Mouse (Mus musculus) layer of hippocampus, adult 8-10 months (tissue): ENCODE measurements around the gene Prpsap1. TPM values are rescaled to one million over a fixed set of nuclear protein-coding genes. Genes with fewer than 3 reads are reported as not detected.
"Not testable (repeated sequence)": the region's sequence is repeated elsewhere in the genome, so short reads cannot be mapped to it uniquely, and the experiment has no call there.

Experiments used
- DNase-seq, 2 experiments: peaks; one replicate each; pipeline ENCODE4 v3.0.0; 2022; ENCODE audit warnings: low spot score in 2 of 2
- total RNA-seq, 4 experiments: library from RNA; stranded (reverse); gene quantifications; 2 replicates each; pipeline ENCODE4 v1.2.4; 2022

Gene Prpsap1
- total RNA-seq, 4 experiments from 2014 or later = 83.2 to 104 (median 89.6) TPM

DNA sequence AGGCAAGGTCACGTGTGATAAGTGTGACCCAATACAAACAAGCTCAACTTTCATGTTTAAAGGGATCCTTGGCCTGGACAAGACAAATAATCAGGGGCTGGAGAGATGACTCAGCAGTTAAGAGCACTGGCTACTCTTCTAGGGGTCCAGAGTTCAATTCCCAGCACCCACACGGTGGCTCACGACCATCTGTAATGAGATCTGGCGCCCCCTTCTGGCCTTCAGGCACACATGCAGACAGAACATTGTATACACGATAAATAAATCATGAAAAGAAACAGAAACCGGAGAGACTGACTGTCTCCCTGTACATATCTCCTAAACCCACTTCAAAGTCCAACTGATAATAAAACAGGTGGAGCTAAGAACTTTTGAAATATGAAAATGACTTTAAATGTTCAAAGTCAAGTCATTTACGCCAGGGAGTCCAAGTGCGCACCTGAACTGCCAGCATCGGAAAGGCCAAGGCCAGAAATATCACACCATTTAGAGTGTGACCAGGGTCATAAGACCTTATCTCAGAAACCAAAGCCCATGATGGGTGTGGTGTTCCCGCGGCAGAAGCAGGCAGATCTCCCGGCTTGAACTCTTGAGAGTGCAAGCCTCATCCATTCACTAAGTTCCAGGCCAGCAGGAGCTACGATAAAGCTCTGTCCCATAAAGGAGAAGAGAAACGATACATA lies 5.2 kb downstream of the Prpsap1 start:
- no peak for DNase-seq

DNA sequence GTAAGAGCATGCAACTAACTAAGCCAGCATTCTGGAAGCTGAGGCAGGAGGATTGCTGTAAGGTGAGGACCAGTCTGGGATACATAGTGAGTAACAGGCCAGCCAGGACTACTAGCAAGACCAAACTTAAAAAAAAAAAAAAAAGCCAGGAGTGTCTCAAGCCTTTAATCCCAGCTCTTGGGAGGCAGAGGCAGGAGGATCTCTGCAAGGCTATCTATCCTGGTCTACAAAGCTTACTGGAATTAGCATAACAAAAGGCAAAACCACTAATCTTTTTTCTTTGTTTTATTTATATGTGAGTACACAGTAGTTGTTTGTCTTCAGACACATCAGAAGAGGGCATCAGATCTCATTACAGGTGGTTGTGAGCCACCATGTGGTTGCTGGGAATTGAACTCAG lies 5.8 kb downstream of the Prpsap1 start:
- DNase-seq = no peak

DNA sequence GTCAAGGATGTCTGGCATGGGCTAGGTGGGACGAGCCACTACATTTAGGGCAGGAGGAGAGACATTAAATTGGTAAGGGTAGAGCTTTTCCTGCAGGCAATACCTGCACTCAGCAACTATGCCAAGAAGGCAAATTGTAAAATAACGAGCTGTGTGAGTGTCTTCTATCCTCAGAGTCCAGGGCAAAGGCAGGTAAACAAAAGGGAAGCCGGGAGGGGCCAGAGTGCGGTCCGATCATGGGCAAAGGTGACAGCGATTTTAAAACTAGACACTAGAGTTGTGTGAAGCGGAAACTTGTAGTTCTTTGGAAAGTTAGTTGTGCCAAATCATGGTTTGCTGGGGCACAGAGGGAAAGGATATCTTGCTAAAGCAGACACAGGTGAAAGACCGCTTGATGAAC lies 9.7 kb downstream of the Prpsap1 start:
- DNase-seq = no peak

DNA sequence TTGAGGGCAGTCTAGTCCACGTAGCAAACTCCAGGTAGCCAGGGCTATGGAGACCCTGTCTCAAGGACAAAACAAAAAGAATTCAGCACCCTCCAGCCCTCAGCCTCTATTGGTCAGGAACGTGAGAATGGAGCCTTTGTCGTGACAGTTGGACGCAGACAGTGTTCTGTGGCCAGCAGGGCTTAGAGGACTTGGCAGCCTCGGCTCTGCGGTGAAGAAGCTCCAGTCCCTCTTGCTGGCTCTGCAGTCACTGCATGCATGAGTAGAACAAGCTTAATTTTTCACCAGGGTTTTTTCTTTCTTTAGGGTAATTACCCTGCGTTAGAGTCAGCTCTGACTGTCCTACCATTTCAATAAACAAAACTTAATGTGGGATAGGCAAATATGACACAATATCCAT lies 12.2 kb downstream of the Prpsap1 start:
- DNase-seq = no peak

DNA sequence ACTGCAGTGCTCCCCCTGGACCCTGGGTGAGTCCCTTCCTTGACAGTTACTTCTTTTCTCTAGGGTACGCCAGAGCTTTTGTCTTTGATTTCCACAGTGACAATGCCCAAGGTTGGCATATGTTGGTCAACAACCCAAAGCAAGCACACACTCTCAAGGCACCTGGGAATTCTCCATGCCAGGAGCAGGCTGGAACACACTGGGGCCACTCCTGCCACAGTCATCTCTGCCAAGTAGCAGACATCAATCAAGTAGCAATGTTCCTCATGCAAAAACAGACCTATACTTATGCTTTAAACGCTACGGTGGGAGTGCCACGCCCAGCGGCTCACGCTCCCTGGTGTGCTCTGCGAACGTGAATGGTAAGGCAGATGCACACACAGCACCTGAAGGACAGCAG lies 13.0 kb downstream of the Prpsap1 start:
- DNase-seq = no peak

DNA sequence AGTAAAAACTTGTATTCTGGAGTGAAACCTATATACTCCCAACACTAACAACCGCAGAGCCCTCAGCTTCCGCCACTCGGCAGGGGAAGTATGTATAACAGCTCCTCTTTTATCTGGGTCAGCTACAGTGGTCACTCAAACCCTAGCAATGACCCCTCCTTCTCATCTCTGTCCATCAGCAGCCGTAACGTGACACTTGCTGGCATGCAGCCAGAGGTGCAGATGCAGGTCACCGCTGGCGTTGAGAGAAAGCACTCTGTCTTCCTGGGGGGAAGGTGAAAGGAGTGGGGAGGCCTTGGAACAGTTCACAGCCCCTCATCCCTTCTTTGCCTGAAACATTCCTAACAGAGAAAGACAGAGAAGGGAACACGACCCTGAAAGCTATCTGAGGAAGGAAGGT lies 14.2 kb downstream of the Prpsap1 start:
- no peak for DNase-seq

DNA sequence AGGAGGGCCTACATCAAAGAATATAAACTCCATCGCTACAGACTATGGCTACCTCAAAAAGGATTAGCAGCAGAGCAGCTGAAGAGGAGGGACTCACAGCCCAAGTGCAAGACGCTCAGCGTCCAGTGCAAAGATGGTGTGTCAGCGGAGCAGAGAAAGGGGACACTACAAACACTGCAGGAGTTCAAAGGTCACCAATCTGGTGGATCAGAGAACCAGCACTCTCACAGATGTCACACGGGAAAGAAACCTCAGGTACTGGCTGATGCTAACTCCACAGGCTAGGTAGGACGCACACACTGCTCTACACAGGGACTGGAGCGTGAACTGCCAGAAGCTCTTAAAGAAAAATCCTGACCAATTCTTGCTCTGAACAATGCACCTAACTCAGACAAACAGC lies 15.0 kb downstream of the Prpsap1 start:
- no peak for DNase-seq

DNA sequence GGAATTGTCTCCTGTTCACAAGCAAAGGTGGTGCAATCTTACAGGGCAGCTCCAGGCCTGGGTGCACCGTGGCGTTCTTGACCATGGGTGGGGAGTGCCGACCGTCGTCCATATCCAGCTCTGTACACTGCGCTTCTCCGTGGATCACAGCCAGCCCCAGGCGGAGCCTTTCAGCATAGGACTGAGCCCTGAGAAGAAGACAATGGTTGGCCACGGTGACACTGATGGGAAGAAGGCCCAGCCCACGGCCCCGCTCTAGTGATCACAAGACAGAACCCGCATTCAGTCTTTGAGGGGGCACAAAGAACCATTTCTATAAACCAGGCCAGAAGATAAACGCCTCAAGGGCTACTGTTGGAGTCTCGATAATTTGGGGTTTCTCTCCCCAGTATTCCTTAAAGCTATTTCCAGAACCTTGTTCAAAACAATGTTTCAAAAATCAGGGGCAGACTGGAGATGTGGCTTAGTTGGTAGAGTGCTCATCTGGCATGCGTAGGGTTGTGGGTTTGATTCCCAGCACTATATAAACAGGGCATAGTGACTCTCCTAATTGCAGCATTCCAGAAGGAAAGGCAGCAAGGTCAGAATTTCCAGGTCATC lies 16.7 kb downstream of the Prpsap1 start:
- DNase-seq = no peak

DNA sequence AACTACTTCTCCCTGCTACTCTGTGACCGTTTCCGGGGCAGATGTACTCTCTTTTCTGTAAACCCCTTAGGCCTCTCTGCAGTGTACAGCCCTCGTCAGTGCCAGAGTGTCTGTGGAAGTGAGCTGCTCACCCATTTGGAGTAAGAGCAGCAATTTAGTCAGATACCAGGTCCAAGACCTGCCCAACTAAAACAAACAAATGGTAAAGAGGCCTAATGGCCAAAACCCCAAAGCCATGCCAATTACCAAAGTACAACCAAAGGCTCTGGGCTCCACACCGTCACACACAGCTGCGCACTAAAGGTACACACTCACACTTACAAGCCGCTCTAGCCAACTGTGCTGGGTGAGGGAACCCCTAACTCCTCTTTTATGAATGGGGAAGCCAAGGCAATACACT lies 17.3 kb downstream of the Prpsap1 start:
- no peak for DNase-seq

DNA sequence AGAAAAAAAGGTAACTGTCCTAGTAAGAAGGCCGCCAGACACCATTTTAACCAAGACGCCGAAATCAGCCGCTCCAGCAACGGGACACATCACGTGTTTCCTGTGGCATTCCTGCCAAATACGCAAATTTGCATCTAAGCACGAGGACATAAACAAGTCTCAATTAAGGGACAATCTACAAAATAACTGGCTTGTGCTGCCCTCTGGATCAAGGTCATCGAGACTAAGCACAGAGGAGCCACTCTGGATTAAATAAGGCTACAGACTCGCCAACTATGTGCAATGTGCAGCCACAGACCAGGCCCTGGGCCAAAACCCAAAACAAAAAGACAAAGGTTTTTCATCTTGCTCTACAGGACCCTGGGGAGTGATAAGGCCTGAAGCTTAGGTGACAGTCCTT lies 18.0 kb downstream of the Prpsap1 start:
- DNase-seq = no peak

DNA sequence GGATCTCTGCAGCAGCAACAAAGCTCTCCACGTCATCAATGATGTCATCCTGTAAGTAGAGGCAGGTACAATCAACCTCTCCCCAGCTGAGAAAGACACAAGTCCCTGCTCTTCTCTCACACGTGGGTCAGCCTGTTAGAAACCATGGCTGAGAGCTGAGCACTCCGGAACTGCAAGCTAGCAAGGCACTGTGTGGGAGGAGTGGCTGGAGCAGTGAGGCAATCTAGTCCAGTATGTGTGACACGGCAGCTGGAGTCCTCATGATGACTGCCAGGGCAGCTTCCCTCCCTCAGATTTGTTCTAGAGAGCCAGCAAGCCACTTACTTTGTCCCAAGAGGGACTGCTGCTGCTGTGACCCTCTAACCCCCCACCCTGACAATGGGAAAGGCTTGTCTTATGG lies 21.7 kb downstream of the Prpsap1 start:
- no peak for DNase-seq

DNA sequence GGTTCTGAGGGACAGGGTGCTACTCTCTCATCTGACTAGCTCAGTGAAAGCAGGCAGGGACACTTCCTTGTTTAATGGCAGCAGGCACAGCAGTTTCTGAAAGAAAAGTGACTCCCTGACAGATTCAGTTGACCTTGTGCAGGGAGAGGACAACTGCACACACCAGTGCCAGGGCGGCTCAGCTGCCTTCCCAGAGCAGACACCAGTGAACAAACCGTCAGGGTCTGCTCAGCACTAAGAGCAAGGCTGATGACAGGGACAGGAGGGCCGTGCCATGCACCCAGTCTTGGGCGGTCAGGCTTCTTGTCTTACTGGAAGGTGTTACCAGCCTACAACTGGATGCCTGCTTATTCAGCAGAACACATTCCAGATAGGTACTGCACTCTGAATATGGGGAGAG lies 23.1 kb downstream of the Prpsap1 start:
- DNase-seq = no peak

DNA sequence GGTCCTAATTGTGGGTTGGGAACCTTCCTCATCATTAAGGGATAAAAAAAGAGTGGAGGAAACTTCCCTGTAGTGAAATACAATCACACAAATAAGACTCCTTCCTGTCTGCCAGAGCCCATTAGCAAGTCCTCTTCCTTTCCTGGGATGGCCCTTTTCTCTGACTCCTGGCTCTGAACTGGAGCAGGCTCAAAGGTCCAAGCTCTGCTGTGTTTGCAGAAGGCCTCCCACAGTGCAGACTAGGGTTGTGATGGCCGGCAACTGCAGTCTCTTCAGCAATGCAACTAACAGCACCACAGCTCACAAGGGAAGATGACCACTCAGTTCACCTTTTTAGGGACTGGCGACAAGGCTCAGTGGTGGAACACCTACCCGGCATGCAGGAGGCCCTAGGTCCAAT lies 23.8 kb downstream of the Prpsap1 start:
- DNase-seq = no peak

DNA sequence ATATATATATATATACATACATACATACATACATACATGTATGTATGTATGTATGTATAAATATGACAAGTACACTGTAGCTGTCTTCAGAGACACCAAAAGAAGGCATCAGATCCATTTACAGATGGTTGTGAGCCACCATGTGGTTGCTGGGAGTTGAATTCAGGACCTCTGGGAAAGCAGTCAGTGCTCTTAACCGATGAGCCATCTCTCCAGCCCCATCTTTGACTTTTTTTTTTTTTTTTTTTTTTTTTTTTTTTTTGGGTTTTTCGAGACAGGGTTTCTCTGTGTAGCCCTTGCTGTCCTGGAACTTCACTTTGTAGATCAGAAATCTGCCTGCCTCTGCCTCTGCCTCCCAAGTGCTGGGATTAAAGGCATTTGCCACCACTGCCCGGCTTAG lies 25.7 kb downstream of the Prpsap1 start:
- DNase-seq = not testable (repeated sequence)

DNA sequence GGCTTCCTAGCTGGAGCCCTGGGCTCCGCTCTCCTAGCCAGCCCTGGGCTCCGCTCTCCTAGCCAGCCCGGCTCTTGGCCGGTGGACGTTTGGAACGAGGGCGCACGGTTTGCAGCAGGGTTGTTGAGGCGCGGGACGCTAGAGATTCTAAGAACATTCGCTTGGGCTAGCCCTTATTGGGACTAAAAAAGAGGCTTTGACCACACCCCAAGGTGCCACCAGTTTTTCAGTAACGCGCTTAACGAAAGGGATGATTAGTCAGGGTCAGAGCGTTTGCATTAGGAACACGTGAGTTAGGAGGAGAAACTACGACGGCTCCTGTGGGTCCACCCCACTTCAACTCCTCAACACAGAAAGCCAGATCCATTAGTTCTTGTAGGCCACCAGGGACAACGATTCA lies 27.9 kb downstream of the Prpsap1 start, which contains the start of gene Qrich2:
Gene Qrich2 (minus strand): TSS at position 101 of the 400 bp plus-strand sequence.
- DNase-seq = no peak

DNA sequence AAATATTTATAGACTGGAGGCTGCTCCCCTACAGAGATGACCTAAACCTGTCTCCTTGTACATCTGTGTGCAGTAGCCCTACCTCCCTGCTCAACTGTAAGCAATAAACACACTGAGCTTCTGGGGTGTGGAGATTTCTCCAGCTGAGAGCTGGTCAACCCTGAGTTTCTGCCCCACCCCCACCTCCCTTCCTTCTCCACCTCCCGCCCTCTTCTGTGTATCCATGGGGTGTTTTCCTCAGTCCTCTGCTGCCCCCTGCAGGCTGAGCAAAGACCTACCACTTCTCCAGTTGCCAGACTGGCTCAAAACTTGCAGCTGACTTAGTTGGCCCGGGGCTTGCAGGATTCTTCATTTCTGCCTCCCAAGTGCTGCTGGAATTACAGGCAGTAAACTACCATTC lies 30.2 kb downstream of the Prpsap1 start:
- peak; percentile 72 to 80 for DNase-seq

DNA sequence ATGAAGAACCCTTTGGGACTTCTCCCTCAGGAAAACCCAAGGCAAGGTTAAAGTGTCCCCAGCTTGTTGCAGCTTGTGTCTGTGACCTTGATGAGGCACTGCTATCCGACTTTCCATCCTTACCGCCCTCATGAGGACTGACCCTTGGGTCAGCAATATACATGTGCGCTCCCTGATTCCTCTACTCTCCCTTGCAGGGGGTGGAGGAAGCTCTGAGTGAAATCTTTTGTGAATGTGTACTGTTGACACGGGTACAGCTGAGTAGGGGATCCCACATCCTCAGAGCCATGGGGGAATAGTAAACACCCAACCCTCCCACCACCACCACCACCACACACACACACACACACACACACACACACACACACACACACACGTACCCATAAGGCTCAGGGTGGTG lies 30.7 kb downstream of the Prpsap1 start:
- no peak for DNase-seq

DNA sequence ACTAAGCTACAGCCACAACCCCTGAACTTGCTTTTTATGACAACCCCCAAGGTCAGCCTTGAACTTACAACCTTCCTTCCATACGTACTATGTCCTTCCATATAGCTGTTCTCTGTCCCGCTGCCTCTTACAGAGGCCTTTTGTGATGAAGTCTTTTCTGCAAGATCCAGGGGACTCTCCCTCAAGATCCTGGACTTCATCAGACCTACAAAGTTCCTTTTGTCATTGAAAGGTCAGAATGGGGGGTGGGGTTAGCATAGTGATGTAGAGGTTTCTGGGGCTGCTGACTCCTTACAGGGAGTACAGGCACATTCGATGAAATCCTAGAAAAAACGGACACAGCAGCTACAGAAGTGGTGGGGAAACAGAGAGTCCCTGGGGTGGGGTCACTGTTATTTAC lies 34.2 kb downstream of the Prpsap1 start:
- no peak for DNase-seq

DNA sequence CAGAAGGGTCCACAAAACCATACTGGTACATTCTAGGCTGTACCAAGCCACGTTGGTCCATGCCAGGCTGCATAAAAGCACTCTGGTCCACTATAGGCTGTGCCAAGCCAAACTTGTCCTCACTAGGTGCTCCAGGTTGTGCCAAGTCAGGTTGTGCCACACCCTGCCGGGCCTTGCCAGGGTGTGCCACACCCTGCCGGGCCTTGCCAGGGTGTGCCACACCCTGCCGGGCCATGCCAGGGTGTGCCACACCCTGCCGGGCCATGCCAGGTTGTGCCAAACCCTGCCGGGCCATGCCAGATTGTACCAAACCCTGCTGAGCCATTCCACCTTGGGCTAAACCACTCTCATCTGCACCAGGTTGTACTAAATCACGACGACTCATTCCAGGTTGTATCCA lies 37.8 kb downstream of the Prpsap1 start:
- DNase-seq = no peak

DNA sequence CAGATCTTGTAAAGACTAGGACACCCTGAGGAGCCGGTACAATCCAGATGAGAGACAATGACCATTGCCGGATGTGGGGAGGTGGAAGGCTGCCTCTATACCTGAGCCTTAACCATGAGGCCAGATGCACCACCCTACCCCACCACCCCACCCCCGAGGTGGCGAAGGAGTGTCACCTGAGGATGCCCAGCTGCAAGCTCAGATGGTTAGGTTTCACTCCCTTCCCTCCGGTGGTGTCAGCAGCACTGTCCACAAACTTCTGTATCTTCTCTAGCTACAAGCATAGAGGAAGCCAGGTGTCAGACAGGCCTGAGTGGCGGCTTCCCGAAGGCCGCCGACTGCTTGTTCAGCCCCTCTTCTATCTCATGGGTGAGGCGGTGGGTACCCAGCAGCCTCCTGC lies 40.1 kb downstream of the Prpsap1 start:
- no peak for DNase-seq

DNA sequence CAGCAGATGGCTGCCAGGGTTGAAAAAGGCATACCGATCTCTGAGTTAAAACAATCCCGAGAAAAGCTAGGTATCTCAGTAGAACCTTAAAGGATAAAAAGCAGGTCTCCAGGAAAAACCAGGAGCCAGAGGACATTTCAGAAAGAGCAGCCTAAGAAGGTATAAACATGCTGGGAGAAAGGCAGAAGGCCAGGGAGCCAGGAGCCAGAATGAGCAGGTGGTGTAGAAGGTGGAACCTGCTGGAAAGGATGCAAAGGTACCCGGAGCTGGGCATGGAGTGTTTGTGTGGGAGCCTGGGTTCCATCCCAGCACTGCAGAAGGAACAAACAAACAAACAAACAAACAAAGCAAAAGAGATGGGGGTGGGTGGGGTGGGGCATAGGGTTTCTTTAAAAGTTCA lies 44.7 kb downstream of the Prpsap1 start:
- no peak for DNase-seq

DNA sequence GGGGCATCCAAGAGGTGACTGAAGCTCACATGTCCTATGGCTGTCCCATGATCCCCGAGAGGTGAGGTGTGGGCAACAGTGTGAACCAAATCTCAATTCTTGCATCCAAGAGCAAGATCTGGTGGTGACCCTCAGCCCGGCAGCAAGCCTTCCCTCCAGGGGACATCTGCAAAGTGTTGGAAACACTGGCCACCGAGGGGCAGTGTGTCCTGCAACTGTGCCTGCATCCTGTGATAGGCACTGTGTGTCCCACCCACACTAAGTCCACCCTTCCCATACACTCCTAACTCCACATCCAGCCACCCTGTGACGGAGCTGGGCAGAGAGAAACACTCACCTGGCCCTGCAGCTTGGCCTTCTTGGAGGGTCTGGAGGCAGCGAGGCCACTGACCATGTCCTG lies 46.2 kb downstream of the Prpsap1 start:
- DNase-seq = no peak

DNA sequence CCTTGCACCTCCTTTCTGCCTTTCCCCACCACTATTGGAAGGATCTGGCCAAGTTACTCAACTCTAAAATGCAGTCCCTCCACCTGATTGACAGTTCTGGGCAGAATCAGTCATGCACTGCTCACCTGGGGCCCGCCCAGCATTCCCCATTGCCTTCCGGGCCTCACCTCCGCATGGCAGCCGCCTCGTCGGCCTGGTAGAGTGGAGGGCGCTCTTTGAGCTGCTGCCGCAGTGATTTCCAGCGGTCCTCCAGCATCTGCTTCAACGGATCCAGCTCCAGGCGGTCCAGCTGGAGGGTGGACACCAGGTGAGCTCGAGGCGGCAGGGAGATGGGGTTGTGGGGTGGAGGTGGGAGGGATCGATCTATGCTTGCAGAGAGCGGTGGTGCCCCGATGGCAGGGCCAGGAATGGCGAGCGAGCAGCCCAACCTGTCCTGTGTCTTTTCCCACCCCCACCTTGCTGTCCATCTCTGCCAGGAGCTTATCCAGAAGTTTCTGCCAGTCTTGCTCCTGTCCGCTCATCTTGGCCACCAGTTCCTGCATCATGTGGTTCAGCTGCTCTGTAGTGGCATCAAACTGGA lies 47.6 kb downstream of the Prpsap1 start:
- DNase-seq = no peak
